Mouse (Mus musculus) CH12.LX (cell line): ENCODE data around the gene Igfbp2. TPM values are rescaled to one million over a fixed set of nuclear protein-coding genes. Genes with fewer than 3 reads are reported as not detected.

Experiments
- DNase-seq: peaks from one replicate; pipeline ENCODE4 v3.0.0-alpha.2; 2013; ENCODE audit errors: extremely low read depth
- H3K27ac ChIP-seq: 2 replicates; pipeline ENCODE4 v1.5.1; 2012; ENCODE audit warnings: low read depth, mild to moderate bottlenecking, control low read depth, moderate library complexity; ENCODE audit not compliant: insufficient read depth
- H3K27me3 ChIP-seq: replicated peaks from 2 replicates; pipeline ENCODE3; 2012; ENCODE audit warnings: inconsistent platforms
- H3K36me3 ChIP-seq, 2 experiments: replicated peaks in 1 of 2; 2 replicates each; pipeline versions ENCODE3 to v1.6.1; 2012; ENCODE audit warnings: inconsistent platforms in 1 of 2, low read length in 1 of 2, mild to moderate bottlenecking in 1 of 2, mixed read lengths in 1 of 2, moderate library complexity in 1 of 2; ENCODE audit not compliant: control insufficient read depth in 1 of 2, insufficient read depth in 1 of 2
- H3K4me1 ChIP-seq, 2 experiments: 2 replicates each; pipeline ENCODE4 v1.6.1; 2012; ENCODE audit warnings: inconsistent platforms in 1 of 2, moderate library complexity in 1 of 2; ENCODE audit not compliant: insufficient read depth in 2 of 2, control insufficient read depth in 1 of 2
- H3K4me2 ChIP-seq: 2 replicates; pipeline ENCODE4 v1.6.1; 2012; ENCODE audit warnings: low read depth, mild to moderate bottlenecking, control low read depth; ENCODE audit not compliant: poor library complexity, insufficient read depth, severe bottlenecking
- H3K4me3 ChIP-seq, 3 experiments: fragments of 150-350 bp in 1 of 3; sonication (generic) in 1 of 3; replicated peaks in 1 of 3; 2 replicates each; pipeline versions ENCODE3 to v1.5.1; 2011 to 2012; ENCODE audit warnings: low read depth in 2 of 3, low read length in 2 of 3, mild to moderate bottlenecking in 2 of 3, moderate library complexity in 2 of 3, control low read depth in 1 of 3, improper control_type of control experiment in 1 of 3, inconsistent platforms in 1 of 3, mixed read lengths in 1 of 3; ENCODE audit not compliant: poor library complexity in 1 of 3
- H3K79me2 ChIP-seq: replicated peaks from 2 replicates; pipeline ENCODE4 v1.6.1; 2012; ENCODE audit warnings: mild to moderate bottlenecking, moderate library complexity; ENCODE audit not compliant: control insufficient read depth, poor library complexity, insufficient read depth, severe bottlenecking; ENCODE audit errors: extremely low read depth
- H3K9ac ChIP-seq: 2 replicates; pipeline ENCODE4 v1.6.1; 2012; ENCODE audit warnings: low read depth, mild to moderate bottlenecking, control low read depth, moderate library complexity; ENCODE audit not compliant: insufficient read depth
- H3K9me3 ChIP-seq: replicated peaks from 2 replicates; pipeline ENCODE3; 2012; ENCODE audit warnings: low read length, inconsistent platforms, mixed read lengths
- CHD2 ChIP-seq: IDR thresholded peaks from 2 replicates; pipeline ENCODE4 v1.6.1; 2011; ENCODE audit warnings: low read length, improper control_type of control experiment
- ELF1 ChIP-seq: IDR thresholded peaks from 2 replicates; pipeline ENCODE4 v1.6.1; 2014; ENCODE audit warnings: low read depth, mild to moderate bottlenecking, inconsistent platforms, low read length, improper control_type of control experiment
- GABPA ChIP-seq: IDR thresholded peaks from 2 replicates; pipeline ENCODE4 v1.6.1; 2012; ENCODE audit warnings: low read depth, low read length, improper control_type of control experiment, inconsistent platforms; ENCODE audit not compliant: insufficient replicate concordance
- IRF4 ChIP-seq: IDR thresholded peaks from 2 replicates; pipeline ENCODE4 v1.6.1; 2014; ENCODE audit warnings: low read depth, mild to moderate bottlenecking, inconsistent platforms, low read length, improper control_type of control experiment
- MEF2A ChIP-seq: IDR thresholded peaks from 2 replicates; pipeline ENCODE4 v1.6.1; 2014; ENCODE audit warnings: low read depth, mild to moderate bottlenecking, inconsistent platforms, low read length, improper control_type of control experiment, borderline replicate concordance
- MXI1 ChIP-seq: IDR thresholded peaks from 2 replicates; pipeline ENCODE4 v1.6.1; 2011; ENCODE audit warnings: mild to moderate bottlenecking, low read depth, low read length, improper control_type of control experiment
- NRF1 ChIP-seq: IDR thresholded peaks from 2 replicates; pipeline ENCODE4 v1.6.1; 2014; ENCODE audit warnings: low read depth, mild to moderate bottlenecking, inconsistent platforms, low read length, improper control_type of control experiment, moderate library complexity
- POLR2A ChIP-seq: IDR thresholded peaks from 2 replicates; pipeline ENCODE4 v1.6.1; 2011; ENCODE audit warnings: low read depth, mild to moderate bottlenecking, improper control_type of control experiment, low read length
- RAD21 ChIP-seq: IDR thresholded peaks from 2 replicates; pipeline ENCODE4 v1.6.1; 2011; ENCODE audit warnings: low read depth, mild to moderate bottlenecking, low read length, improper control_type of control experiment, moderate library complexity
- RCOR1 ChIP-seq: conservative IDR thresholded peaks from 2 replicates; pipeline ENCODE4 v1.6.1; 2012; ENCODE audit warnings: low read depth, mild to moderate bottlenecking, inconsistent platforms, low read length, improper control_type of control experiment
- SIN3A ChIP-seq: IDR thresholded peaks from 2 replicates; pipeline ENCODE4 v1.6.1; 2012; ENCODE audit warnings: low read length, improper control_type of control experiment, inconsistent platforms
- SMC3 ChIP-seq: IDR thresholded peaks from 2 replicates; pipeline ENCODE4 v1.6.1; 2011; ENCODE audit warnings: low read depth, low read length, improper control_type of control experiment
- TCF12 ChIP-seq: IDR thresholded peaks from 2 replicates; pipeline ENCODE4 v1.6.1; 2014; ENCODE audit warnings: low read depth, mild to moderate bottlenecking, inconsistent platforms, low read length, improper control_type of control experiment
- UBTF ChIP-seq: IDR thresholded peaks from 2 replicates; pipeline ENCODE4 v1.6.1; 2012; ENCODE audit warnings: low read depth, mild to moderate bottlenecking, inconsistent platforms, low read length, improper control_type of control experiment, moderate library complexity
- USF1 ChIP-seq: IDR thresholded peaks from 2 replicates; pipeline ENCODE4 v1.6.1; 2014; ENCODE audit warnings: low read depth, mild to moderate bottlenecking, inconsistent platforms, low read length, improper control_type of control experiment
- USF2 ChIP-seq: conservative IDR thresholded peaks from 2 replicates; pipeline ENCODE4 v1.6.1; 2011; ENCODE audit warnings: low read depth, low read length, improper control_type of control experiment
- ZC3H11A ChIP-seq: IDR thresholded peaks from 2 replicates; pipeline ENCODE4 v1.6.1; 2012; ENCODE audit warnings: low read depth, mild to moderate bottlenecking, inconsistent platforms, low read length, improper control_type of control experiment
- ZMIZ1 ChIP-seq: IDR thresholded peaks from 2 replicates; pipeline ENCODE4 v1.6.1; 2012; ENCODE audit warnings: low read depth, mild to moderate bottlenecking, inconsistent platforms, low read length, improper control_type of control experiment
- dilution Hi-C: fragments of 300-500 bp; cut with MboI; formaldehyde crosslinking; loops from 2 replicates; pipeline ENCODE4 v1.14.3; 2020; ENCODE audit warnings: low sequenced_read_pairs; ENCODE audit not compliant: extremely low pct_unique_long_range_greater_than_20kb, extremely low pct_ligation_motif_present
- in situ Hi-C: fragments of 300-500 bp; cut with MboI; formaldehyde crosslinking; loops from 3 replicates; pipeline ENCODE4 v1.14.3; 2019; ENCODE audit warnings: low sequenced_read_pairs, low pct_ligation_motif_present, low pct_unique_long_range_greater_than_20kb, mixed read lengths
- polyA plus RNA-seq: library from polyadenylated mRNA; unstranded; fragments of >175 nt; gene quantifications from 2 replicates; pipeline ENCODE4 v1.2.1, GENCODE M21; 2012; ENCODE audit warnings: low read depth; ENCODE audit not compliant: insufficient read length
- total RNA-seq, 2 experiments: library from RNA; depleted of rRNA; stranded (reverse); fragments of 300-350 nt in 1 of 2; fragments of >200 nt in 1 of 2; gene quantifications; 2 replicates each; pipeline ENCODE4 v1.2.3; 2012 to 2014

Igfbp2 gene
- total and polyA plus RNA-seq, 3 experiments = 294 to 662 (median 350) TPM

GRCm38 (mm10) chr1:72809304-72809703 is 15.0 kb upstream of the Igfbp2 start:
- dilution Hi-C loops (no loop called here), in situ Hi-C loops (no loop called here)
- DNase-seq = no peak

GRCm38 (mm10) chr1:72809951-72810675 is 14.2 kb upstream of the Igfbp2 start:
- Histone ChIP-seq H3K27me3 (no peaks in the 10 kb centered on the region), H3K27ac (no peak overlapping the region), H3K9me3 (peaks cover 10% of the 10 kb centered on the region), H3K79me2 (no peaks in the 10 kb centered on the region), H3K36me3 (no peaks in the 10 kb centered on the region), H3K4me1 (peaks cover 0 to 10% of the 10 kb centered on the region in 2 experiments; a peak in 1 of 4 replicates), H3K9ac (no peak overlapping the region), H3K4me3 (no peak overlapping the region), H3K4me2 (no peak overlapping the region)
- dilution Hi-C loops = no loop called here
- in situ Hi-C loops = no loop called here
- TF ChIP-seq ELF1 = no peak
- no peak for TF ChIP-seq SIN3A
- no peak for TF ChIP-seq MXI1
- no peak for TF ChIP-seq CHD2
- TF ChIP-seq RAD21 = no peak
- no peak for DNase-seq

More at GRCm38 (mm10) chr1:72809304-72809703, 15.0 kb upstream of the Igfbp2 start:
- no peak overlapping the region for H3K4me2 ChIP-seq
- H3K27ac ChIP-seq = no peak overlapping the region
- H3K9ac ChIP-seq = no peak overlapping the region
- H3K4me1 ChIP-seq = peaks cover 0 to 10% of the 10 kb centered on the region in 2 experiments; a peak in 1 of 4 replicates
- H3K79me2 ChIP-seq = no peaks in the 10 kb centered on the region
- TF ChIP-seq RCOR1 (no peak), POLR2A (no peak), USF2 (no peak), ZMIZ1 (no peak)
- peaks cover 10% of the 10 kb centered on the region for H3K9me3 ChIP-seq
- H3K27me3 ChIP-seq = no peaks in the 10 kb centered on the region
- no peak overlapping the region for H3K4me3 ChIP-seq
- no peaks in the 10 kb centered on the region for H3K36me3 ChIP-seq

- Histone ChIP-seq H3K4me1 (peaks cover 0 to 7% of the 10 kb centered on the region in 2 experiments; a peak in 1 of 4 replicates), H3K27ac (no peak overlapping the region), H3K27me3 (no peaks in the 10 kb centered on the region), H3K9ac (no peak overlapping the region), H3K36me3 (no peaks in the 10 kb centered on the region), H3K4me2 (no peak overlapping the region), H3K4me3 (no peak overlapping the region), H3K79me2 (no peaks in the 10 kb centered on the region), H3K9me3 (peaks cover 10% of the 10 kb centered on the region)
- no peak for DNase-seq
- dilution Hi-C loops = no loop called here
- TF ChIP-seq TCF12 (no peak), RCOR1 (no peak), MEF2A (no peak), MXI1 (no peak), GABPA (no peak), SIN3A (no peak), USF1 (no peak), IRF4 (no peak), NRF1 (no peak), SMC3 (no peak), ZC3H11A (no peak), UBTF (no peak)
- in situ Hi-C loops = no loop called here
These were observed 13.2 kb upstream of the Igfbp2 start for GRCm38 (mm10) chr1:72811061-72811460.
